Mouse (Mus musculus) retina, postnatal 7 days (tissue): ENCODE results near the gene Nab2.

ENCODE experiments used
- DNase-seq: peaks from one replicate; pipeline ENCODE4 v3.0.0-alpha.2; 2012; ENCODE audit warnings: low read depth, low spot score

Gene Nab2

GRCm38 (mm10) chr10:127643553-127644238 is 24.7 kb downstream of the Nab2 start:
- DNase-seq, result no peak

GRCm38 (mm10) chr10:127642772-127643552 is 25.4 kb downstream of the Nab2 start, which contains the start of gene Stat6:
TSS of gene Stat6 (plus strand) at chr10:127642986.
- no peak for DNase-seq

GRCm38 (mm10) chr10:127641861-127642771 is 26.3 kb downstream of the Nab2 start:
- peak; percentile 35 for DNase-seq

GRCm38 (mm10) chr10:127640421-127640820 is 27.9 kb downstream of the Nab2 start:
- no peak for DNase-seq

- no peak for DNase-seq
Measured at GRCm38 (mm10) chr10:127632668-127633271, 35.6 kb downstream of the Nab2 start.

- DNase-seq, result no peak
Measured at GRCm38 (mm10) chr10:127631261-127632214, 36.8 kb downstream of the Nab2 start.

- peak; percentile 24 for DNase-seq
Measured at GRCm38 (mm10) chr10:127626433-127626832, 41.9 kb downstream of the Nab2 start.

GRCm38 (mm10) chr10:127623439-127624216 is 44.7 kb downstream of the Nab2 start:
- no peak for DNase-seq

GRCm38 (mm10) chr10:127622661-127623060 is 45.7 kb downstream of the Nab2 start:
- no peak for DNase-seq

- DNase-seq, result peak; percentile 23
Measured at GRCm38 (mm10) chr10:127622057-127622392, 46.3 kb downstream of the Nab2 start.

GRCm38 (mm10) chr10:127621191-127622056 is 46.9 kb downstream of the Nab2 start:
- peak; percentile 69 for DNase-seq

- no peak for DNase-seq
Measured at GRCm38 (mm10) chr10:127620406-127621190, 47.8 kb downstream of the Nab2 start, which contains the start of gene Lrp1. TSS of gene Lrp1 (minus strand) at chr10:127621148.

GRCm38 (mm10) chr10:127619941-127620405 is 48.4 kb downstream of the Nab2 start:
- no peak for DNase-seq

GRCm38 (mm10) chr10:127619119-127619721 is 49.1 kb downstream of the Nab2 start:
- DNase-seq, result no peak

- DNase-seq, result no peak
Measured at GRCm38 (mm10) chr10:127618173-127618572, 50.2 kb downstream of the Nab2 start.

- DNase-seq, result no peak
Measured at GRCm38 (mm10) chr10:127617294-127617693, 51.1 kb downstream of the Nab2 start.

GRCm38 (mm10) chr10:127616261-127616679 is 52.1 kb downstream of the Nab2 start:
- DNase-seq, result no peak
